18 mouse cellular contexts compared by ENCODE assay signal in the genomic region with DNA sequence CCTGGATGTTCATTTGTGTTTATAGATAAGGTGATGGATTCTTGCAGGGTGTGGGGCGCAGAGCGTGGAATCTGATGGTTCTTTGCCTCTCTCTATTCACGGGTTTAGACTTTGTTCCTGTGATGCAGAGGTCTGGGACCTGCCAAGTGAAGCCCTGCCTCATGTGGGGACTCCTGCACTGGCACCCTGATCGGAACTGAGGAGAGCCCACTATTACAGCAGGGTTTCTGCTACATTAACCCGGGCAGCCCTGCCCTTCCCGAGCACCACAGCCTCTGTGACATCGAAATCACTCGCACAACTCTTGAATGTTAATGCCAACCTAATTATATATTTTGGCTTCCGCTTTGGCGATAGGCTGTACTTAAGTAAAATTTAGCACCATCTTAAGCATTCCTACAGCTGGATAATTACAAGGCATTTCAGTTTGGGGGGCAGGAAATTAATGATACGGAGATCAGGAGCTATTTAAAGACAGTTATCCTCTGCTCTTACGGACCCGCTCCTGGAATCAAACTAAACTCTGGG.
"Had no signal": no experiment of that assay in that cellular context is flagged by ENCODE, and none has a peak within 500 bp of the region (broad histone marks: within the 10 kb centered on the region; RNA-seq: fewer than 3 reads in every experiment).

No protein-coding gene starts in this region.

- H3K4me1 ChIP-seq: limb, embryonic 15.5 days had no signal

- H3K27ac ChIP-seq: limb, embryonic 12.5 days; limb, embryonic 15.5 days; liver, embryonic 14.5 days; macrophage; stomach, postnatal 0 days had no signal

- H3K9ac ChIP-seq: limb, embryonic 12.5 days; limb, embryonic 15.5 days; liver, embryonic 14.5 days; liver, postnatal 0 days; lung, embryonic 14.5 days had no signal

- DNase-seq: kidney, postnatal 14 days; left cerebral cortex, postnatal 4 days; liver, postnatal 0 days; lung, embryonic 14.5 days; midbrain, embryonic 14.5 days; right cerebral cortex, adult 18-20 months; right cerebral cortex, postnatal 14 days; right cerebral cortex, postnatal 4 days; thymus, adult 2 months; thymus, postnatal 14 days; thymus, postnatal 4 days had no signal

- H3K36me3 ChIP-seq: limb, embryonic 12.5 days; limb, embryonic 15.5 days had no signal

- H3K9me3 ChIP-seq: limb, embryonic 12.5 days; limb, embryonic 15.5 days had no signal

- H3K27me3 ChIP-seq: limb, embryonic 12.5 days; limb, embryonic 15.5 days had no signal

- H3K4me2 ChIP-seq: limb, embryonic 12.5 days; limb, embryonic 15.5 days; liver, embryonic 11.5 days; lung, embryonic 14.5 days had no signal

- H3K4me3 ChIP-seq: limb, embryonic 12.5 days; limb, embryonic 15.5 days had no signal

- ATAC-seq: liver, postnatal 0 days; lung, postnatal 0 days had no signal
